In the genomic region with DNA sequence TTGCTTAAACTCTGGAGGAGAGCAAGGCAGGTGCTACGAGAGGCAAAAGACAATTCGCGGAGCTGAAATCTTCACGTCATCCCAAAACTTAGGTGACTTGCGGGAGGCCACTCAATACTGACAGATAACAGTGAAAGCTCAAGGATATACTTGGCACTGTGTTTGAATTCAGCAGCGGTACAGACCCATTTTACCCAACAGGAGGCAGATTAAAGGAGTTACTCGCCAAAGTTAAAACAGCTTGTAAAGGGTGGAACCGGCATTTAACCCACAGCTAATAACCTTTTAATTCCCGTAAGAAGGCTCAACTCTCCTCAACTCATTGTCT, we compare ENCODE assay signal across 9 mouse cellular contexts. TPM values are rescaled to one million over a fixed set of nuclear protein-coding genes. Genes with fewer than 3 reads are reported as not detected.
A peak's percentile ranks its signal among the peaks of the same experiment; 100 is the strongest.
DNase-seq lines count a peak whose midpoint lies in the region; ATAC-seq and TF ChIP-seq lines count a peak whose summit lies in the region.
"Had no signal": no experiment of that assay in that cellular context is flagged by ENCODE, and none has a peak within 500 bp of the region (broad histone marks: within the 10 kb centered on the region; RNA-seq: fewer than 3 reads in every experiment).

No protein-coding gene starts in this region.

- H3K4me2 ChIP-seq in kidney, embryonic 16.5 days (replicated peaks; ENCODE audit: low read depth, low read length) = peak overlapping the region; percentile 74
- H3K4me2 ChIP-seq in hindbrain, postnatal 0 days (ENCODE audit: low read depth, low read length) = peak overlapping the region; percentile 89
- H3K4me2 ChIP-seq in midbrain, postnatal 0 days (ENCODE audit: low read depth, low read length, poor library complexity, severe bottlenecking) = peak overlapping the region; percentile 81

- ATAC-seq in kidney, embryonic 16.5 days (ENCODE audit: low FRiP score, low TSS enrichment) = no peak
- no peak; the same call in 1 of the 2 replicates for ATAC-seq in hindbrain, postnatal 0 days
- ATAC-seq in midbrain, postnatal 0 days (ENCODE audit: low FRiP score) = no peak

- no peak for DNase-seq in kidney, postnatal 14 days
- no peak for DNase-seq in embryonic facial prominence, embryonic 10.5 days (ENCODE audit: low spot score)
- no peak for DNase-seq in hindbrain, postnatal 0 days (ENCODE audit: low spot score)
- DNase-seq in midbrain, postnatal 0 days (ENCODE audit: low spot score) = no peak
- no peak for DNase-seq in layer of hippocampus, postnatal 14 days (ENCODE audit: low spot score in 2 of 2)
- no peak for DNase-seq in adrenal gland, adult 18-20 months (ENCODE audit: low spot score in 2 of 2)
- no peak for DNase-seq in ovary, postnatal 14 days (ENCODE audit: low spot score)

- peaks cover 1% of the 10 kb centered on the region; the same call in 1 of the 2 replicates for H3K36me3 ChIP-seq in kidney, embryonic 16.5 days (ENCODE audit: insufficient read depth, low read length)
- H3K36me3 ChIP-seq in embryonic facial prominence, embryonic 10.5 days (replicated peaks) = peaks cover 29% of the 10 kb centered on the region
- peaks cover 22% of the 10 kb centered on the region; the same call in 1 of the 2 replicates for H3K36me3 ChIP-seq in hindbrain, postnatal 0 days (ENCODE audit: insufficient read depth, low read length)
- peaks cover 9% of the 10 kb centered on the region for H3K36me3 ChIP-seq in midbrain, postnatal 0 days (ENCODE audit: insufficient read depth, low read length)

- 4% methylated on average over 9 of the region's 9 CpGs for WGBS in kidney, embryonic 16.5 days
- 5% methylated on average over 9 of the region's 9 CpGs for WGBS in embryonic facial prominence, embryonic 10.5 days
- WGBS in hindbrain, postnatal 0 days = 4% methylated on average over 9 of the region's 9 CpGs
- 3% methylated on average over 9 of the region's 9 CpGs for WGBS in midbrain, postnatal 0 days

- TF ChIP-seq CTCF in hindbrain, postnatal 0 days (IDR thresholded peaks at IDR 0.05; ENCODE audit: low read depth) = no peak
- no peak for TF ChIP-seq CTCF in midbrain, postnatal 0 days (IDR thresholded peaks at IDR 0.05)

- H3K4me1 ChIP-seq in kidney, embryonic 16.5 days (ENCODE audit: insufficient read depth, low read length) = peaks cover 15% of the 10 kb centered on the region
- peaks cover 41% of the 10 kb centered on the region for H3K4me1 ChIP-seq in embryonic facial prominence, embryonic 10.5 days
- peaks cover 4% of the 10 kb centered on the region; the same call in 1 of the 2 replicates for H3K4me1 ChIP-seq in hindbrain, postnatal 0 days (ENCODE audit: insufficient read depth, low read length)
- H3K4me1 ChIP-seq in midbrain, postnatal 0 days (ENCODE audit: insufficient read depth, low read length) = peaks cover 15% of the 10 kb centered on the region; the same call in 1 of the 2 replicates

- H3K27me3 ChIP-seq in kidney, embryonic 16.5 days (ENCODE audit: insufficient read depth, low read length) = no peaks in the 10 kb centered on the region
- H3K27me3 ChIP-seq in embryonic facial prominence, embryonic 10.5 days (replicated peaks; ENCODE audit: low read depth, poor library complexity, severe bottlenecking) = no peaks in the 10 kb centered on the region
- no peaks in the 10 kb centered on the region for H3K27me3 ChIP-seq in hindbrain, postnatal 0 days (ENCODE audit: insufficient read depth, low read length)
- no peaks in the 10 kb centered on the region for H3K27me3 ChIP-seq in midbrain, postnatal 0 days (ENCODE audit: insufficient read depth, low read length)

- peak overlapping the region; percentile 61 for H3K4me3 ChIP-seq in kidney, embryonic 16.5 days (ENCODE audit: low read length)
- H3K4me3 ChIP-seq in embryonic facial prominence, embryonic 10.5 days = peak overlapping the region; percentile 67
- H3K4me3 ChIP-seq in hindbrain, postnatal 0 days (ENCODE audit: low read length) = peak overlapping the region; percentile 46
- H3K4me3 ChIP-seq in midbrain, postnatal 0 days (ENCODE audit: low read depth, low read length) = peak overlapping the region; percentile 39

- peak overlapping the region; percentile 60 for H3K9ac ChIP-seq in kidney, embryonic 16.5 days (replicated peaks; ENCODE audit: low read length)
- peak overlapping the region; percentile 50 for H3K9ac ChIP-seq in hindbrain, postnatal 0 days (replicated peaks; ENCODE audit: low read length)
- H3K9ac ChIP-seq in midbrain, postnatal 0 days (replicated peaks; ENCODE audit: low read length, poor library complexity, severe bottlenecking) = no peak overlapping the region

- H3K27ac ChIP-seq in kidney, embryonic 16.5 days (ENCODE audit: low read length) = peak overlapping the region; percentile 67
- H3K27ac ChIP-seq in embryonic facial prominence, embryonic 10.5 days (replicated peaks) = peak overlapping the region; percentile 83
- peak overlapping the region; percentile 68 for H3K27ac ChIP-seq in hindbrain, postnatal 0 days
- peak overlapping the region; percentile 55; the same call in 1 of the 2 replicates for H3K27ac ChIP-seq in midbrain, postnatal 0 days (ENCODE audit: low read depth, low read length)

- H3K9me3 ChIP-seq in kidney, embryonic 16.5 days (ENCODE audit: low read length) = no peaks in the 10 kb centered on the region
- no peaks in the 10 kb centered on the region for H3K9me3 ChIP-seq in embryonic facial prominence, embryonic 10.5 days
- no peaks in the 10 kb centered on the region for H3K9me3 ChIP-seq in hindbrain, postnatal 0 days (ENCODE audit: low read length)
- no peaks in the 10 kb centered on the region for H3K9me3 ChIP-seq in midbrain, postnatal 0 days (ENCODE audit: low read length)

RNA-seq across cellular contexts. Expression of a gene that starts 0.4 kb away (rescaled TPM):
- 39.7 and 40.6 TPM in 2 replicates for polyA plus RNA-seq in kidney, embryonic 16.5 days (2015; fragmentation: Nextera tagmentation; extraction: Ambion mirVana)
- polyA plus RNA-seq in embryonic facial prominence, embryonic 10.5 days (2016; fragmentation: Nextera tagmentation; extraction: Ambion mirVana) = 37.3 and 39.2 TPM in 2 replicates
- 38.2 and 41.8 TPM in 2 replicates for total RNA-seq in hindbrain, postnatal 0 days (2014; rRNA removed)
- 16.7 and 18.2 TPM in 2 replicates for polyA plus RNA-seq in hindbrain, postnatal 0 days (2015; fragmentation: Nextera tagmentation; extraction: Ambion mirVana)
- 28.2 and 45.8 TPM in 2 replicates for total RNA-seq in midbrain, postnatal 0 days (2014; rRNA removed)
- 16.5 and 17.7 TPM in 2 replicates for polyA plus RNA-seq in midbrain, postnatal 0 days (2015; fragmentation: Nextera tagmentation; extraction: Ambion mirVana)
- 10 to 100 TPM; 76.4 to 83.3 TPM for total RNA-seq in layer of hippocampus, postnatal 14 days (2021)
- 10 to 100 TPM; 34.9 to 37.9 TPM for total RNA-seq in adrenal gland, adult 18-20 months (2021)

RNA-seq across cellular contexts. Expression of a gene that starts 4.6 kb away (rescaled TPM):
- polyA plus RNA-seq in kidney, embryonic 16.5 days (2015; fragmentation: Nextera tagmentation; extraction: Ambion mirVana) = 42.5 and 46.1 TPM in 2 replicates
- 54.6 and 57.1 TPM in 2 replicates for polyA plus RNA-seq in embryonic facial prominence, embryonic 10.5 days (2016; fragmentation: Nextera tagmentation; extraction: Ambion mirVana)
- total RNA-seq in hindbrain, postnatal 0 days (2014; rRNA removed) = 184 and 187 TPM in 2 replicates
- 122 TPM in 2 replicates for polyA plus RNA-seq in hindbrain, postnatal 0 days (2015; fragmentation: Nextera tagmentation; extraction: Ambion mirVana)
- 155 and 188 TPM in 2 replicates for total RNA-seq in midbrain, postnatal 0 days (2014; rRNA removed)
- 103 and 118 TPM in 2 replicates for polyA plus RNA-seq in midbrain, postnatal 0 days (2015; fragmentation: Nextera tagmentation; extraction: Ambion mirVana)
- total RNA-seq in layer of hippocampus, postnatal 14 days (2021) = 100 to 1,000 TPM; 160 to 164 TPM
- total RNA-seq in adrenal gland, adult 18-20 months (2021) = 10 to 100 TPM in 1 of 2 experiments, 1 to 10 TPM in 1; 9.5 to 10.3 TPM

RNA-seq across cellular contexts. Expression of a gene that starts 5.9 kb away (rescaled TPM):
- 0.24 and 0.45 TPM in 2 replicates for polyA plus RNA-seq in kidney, embryonic 16.5 days (2015; fragmentation: Nextera tagmentation; extraction: Ambion mirVana)
- polyA plus RNA-seq in embryonic facial prominence, embryonic 10.5 days (2016; fragmentation: Nextera tagmentation; extraction: Ambion mirVana) = 0.19 and 0.29 TPM in 2 replicates
- total RNA-seq in hindbrain, postnatal 0 days (2014; rRNA removed) = 0.89 TPM in 1 of 2 replicates, not detected in the other
- polyA plus RNA-seq in hindbrain, postnatal 0 days (2015; fragmentation: Nextera tagmentation; extraction: Ambion mirVana) = 0.56 and 0.93 TPM in 2 replicates
- total RNA-seq in midbrain, postnatal 0 days (2014; rRNA removed) = 0.42 and 1.2 TPM in 2 replicates
- polyA plus RNA-seq in midbrain, postnatal 0 days (2015; fragmentation: Nextera tagmentation; extraction: Ambion mirVana) = 0.85 and 1.0 TPM in 2 replicates
- under 1 TPM; 0.21 to 0.53 TPM for total RNA-seq in layer of hippocampus, postnatal 14 days (2021)
- total RNA-seq in adrenal gland, adult 18-20 months (2021) = under 1 TPM; 0.22 to 0.36 TPM

RNA-seq across cellular contexts. Expression of a gene that starts 39.8 kb away (rescaled TPM):
- 22.9 and 26.8 TPM in 2 replicates for polyA plus RNA-seq in kidney, embryonic 16.5 days (2015; fragmentation: Nextera tagmentation; extraction: Ambion mirVana)
- 16.8 and 21.2 TPM in 2 replicates for polyA plus RNA-seq in embryonic facial prominence, embryonic 10.5 days (2016; fragmentation: Nextera tagmentation; extraction: Ambion mirVana)
- total RNA-seq in hindbrain, postnatal 0 days (2014; rRNA removed) = 2.4 and 3.2 TPM in 2 replicates
- polyA plus RNA-seq in hindbrain, postnatal 0 days (2015; fragmentation: Nextera tagmentation; extraction: Ambion mirVana) = 2.5 and 2.9 TPM in 2 replicates
- total RNA-seq in midbrain, postnatal 0 days (2014; rRNA removed) = 1.2 and 2.5 TPM in 2 replicates
- 1.5 and 3.4 TPM in 2 replicates for polyA plus RNA-seq in midbrain, postnatal 0 days (2015; fragmentation: Nextera tagmentation; extraction: Ambion mirVana)
- total RNA-seq in layer of hippocampus, postnatal 14 days (2021) = 1 to 10 TPM; 1.3 to 1.9 TPM
- 1 to 10 TPM; 4.9 to 6.5 TPM for total RNA-seq in adrenal gland, adult 18-20 months (2021)

RNA-seq across cellular contexts. Expression of a gene that starts 50.3 kb away (rescaled TPM):
- polyA plus RNA-seq in kidney, embryonic 16.5 days (2015; fragmentation: Nextera tagmentation; extraction: Ambion mirVana) = 0.52 TPM in 1 of 2 replicates, not detected in the other
- 0.40 TPM in 1 of 2 replicates, not detected in the other for polyA plus RNA-seq in embryonic facial prominence, embryonic 10.5 days (2016; fragmentation: Nextera tagmentation; extraction: Ambion mirVana)
- total RNA-seq in hindbrain, postnatal 0 days (2014; rRNA removed) = 7.0 TPM in 1 of 2 replicates, not detected in the other
- 0.29 and 0.84 TPM in 2 replicates for polyA plus RNA-seq in hindbrain, postnatal 0 days (2015; fragmentation: Nextera tagmentation; extraction: Ambion mirVana)
- total RNA-seq in midbrain, postnatal 0 days (2014; rRNA removed) = not detected in 2 replicates
- polyA plus RNA-seq in midbrain, postnatal 0 days (2015; fragmentation: Nextera tagmentation; extraction: Ambion mirVana) = 0.34 and 0.93 TPM in 2 replicates
- not detected for total RNA-seq in layer of hippocampus, postnatal 14 days (2021)
- under 1 TPM in 1 of 2 experiments, not detected in 1; 0.60 TPM for total RNA-seq in adrenal gland, adult 18-20 months (2021)
- total RNA-seq: hematopoietic stem cell, adult 5-6 weeks had no signal

Comparison
In these comparisons a context has a peak if more than half of its experiments do, and no peak if none do; other contexts are left out.
1. RNA of a gene that starts 4.6 kb away (total RNA-seq): 155 to 188 TPM in midbrain, postnatal 0 days, 184 to 187 TPM in hindbrain, postnatal 0 days and 160 to 164 TPM in layer of hippocampus, postnatal 14 days; 9.5 to 10.3 TPM in adrenal gland, adult 18-20 months; every median in the first group is over 10 times any median in the second.
2. Peak in every context shown above with its lines, with median percentiles within 50 percentile points of each other: H3K27ac ChIP-seq, H3K4me2 ChIP-seq and H3K4me3 ChIP-seq.